Mouse (Mus musculus): Measurements from ENCODE around the gene Ccdc113. TPM values are rescaled to one million over a fixed set of nuclear protein-coding genes. Genes with fewer than 3 reads are reported as not detected.

The Ccdc113 gene
- total RNA-seq (2012; rRNA removed) (not detected in 2 replicates), polyA plus RNA-seq (2012; ENCODE audit: insufficient read depth in 1 of 2, insufficient read length in 2 of 2, low read depth in 1 of 2, low replicate concordance in 2 of 2, missing spikeins in 1 of 2) (not detected)

- H3K4me3 ChIP-seq (ENCODE audit: control insufficient read depth in 1 of 2, insufficient read depth in 1 of 2, low read depth in 2 of 2, low read length in 2 of 2), result no peak within 1 kb of the TSS
These were observed at the start of gene Ccdc113 for GRCm38 (mm10) chr8:95533584-95534387. TSS of gene Ccdc113 (plus strand) at chr8:95534085.

GRCm38 (mm10) chr8:95487800-95488697 lies 45.8 kb upstream of the Ccdc113 start:
- Histone ChIP-seq H3K4me3 (ENCODE audit: control insufficient read depth in 1 of 2, insufficient read depth in 1 of 2, low read depth in 2 of 2, low read length in 2 of 2) (peak overlapping the region; percentile 72 to 92), H3K4me1 (ENCODE audit: control insufficient read depth in 1 of 2, insufficient read depth in 2 of 2, low read length in 2 of 2) (peaks cover 3 to 10% of the 10 kb centered on the region in 2 experiments; a peak in 3 of 4 replicates), H3K9ac (ENCODE audit: control insufficient read depth, low read depth, low read length, poor library complexity, severe bottlenecking) (peak overlapping the region; percentile 96), H3K36me3 (ENCODE audit: control insufficient read depth in 1 of 2, insufficient read depth in 2 of 2, low read length in 2 of 2) (peaks cover 12 to 13% of the 10 kb centered on the region in 2 experiments), H3K27me3 (ENCODE audit: control insufficient read depth in 1 of 2, insufficient read depth in 2 of 2, low read length in 2 of 2) (no peaks in the 10 kb centered on the region), H3K9me3 (replicated peaks; ENCODE audit: insufficient read depth, low read length) (no peaks in the 10 kb centered on the region), H3K79me2 (ENCODE audit: control insufficient read depth, insufficient read depth, low read length, poor library complexity) (peaks cover 24% of the 10 kb centered on the region), H3K27ac (ENCODE audit: control insufficient read depth, low read depth, low read length) (no peak overlapping the region)
- DNase-seq (ENCODE audit: low read depth, low spot score), result peak; percentile 37
- TF ChIP-seq TCF12 (IDR thresholded peaks at IDR 0.05; ENCODE audit: low read depth, low read length), result no peak
- no peak for TF ChIP-seq MAFK (IDR thresholded peaks at IDR 0.05; ENCODE audit: borderline replicate concordance, low read depth, low read length)
- TF ChIP-seq ZC3H11A (IDR thresholded peaks at IDR 0.05; ENCODE audit: low read depth, low read length), result no peak
- no peak for TF ChIP-seq ZMIZ1 (IDR thresholded peaks at IDR 0.05; ENCODE audit: low read depth, low read length)
- 0 out of 2 replicates have a peak, but pooled peaks have one; percentile 27 for TF ChIP-seq MXI1 (IDR thresholded peaks at IDR 0.05; ENCODE audit: low read depth, low read length)
- TF ChIP-seq MYC (IDR thresholded peaks at IDR 0.05; ENCODE audit: low read depth, low read length), result 0 out of 2 replicates have a peak, but pooled peaks have one; percentile 19

More at GRCm38 (mm10) chr8:95533584-95534387, at the start of gene Ccdc113:
- Histone ChIP-seq H3K9me3 (replicated peaks; ENCODE audit: insufficient read depth, low read length) (no peaks in the 10 kb centered on the region), H3K36me3 (ENCODE audit: control insufficient read depth in 1 of 2, insufficient read depth in 2 of 2, low read length in 2 of 2) (no peaks in the 10 kb centered on the region), H3K27ac (ENCODE audit: control insufficient read depth, low read depth, low read length) (no peak within 1 kb of the TSS), H3K9ac (ENCODE audit: control insufficient read depth, low read depth, low read length, poor library complexity, severe bottlenecking) (no peak within 1 kb of the TSS), H3K27me3 (ENCODE audit: control insufficient read depth in 1 of 2, insufficient read depth in 2 of 2, low read length in 2 of 2) (no peaks in the 10 kb centered on the region; a peak in 1 of 4 replicates), H3K79me2 (ENCODE audit: control insufficient read depth, insufficient read depth, low read length, poor library complexity) (no peaks in the 10 kb centered on the region), H3K4me1 (ENCODE audit: control insufficient read depth in 1 of 2, insufficient read depth in 2 of 2, low read length in 2 of 2) (no peaks in the 10 kb centered on the region)
- no peak for DNase-seq (ENCODE audit: low read depth, low spot score)
- TF ChIP-seq MXI1 (IDR thresholded peaks at IDR 0.05; ENCODE audit: low read depth, low read length) (no peak), POLR2AphosphoS5 (IDR thresholded peaks at IDR 0.05; ENCODE audit: borderline replicate concordance, low read depth, low read length) (no peak), POLR2AphosphoS2 (IDR thresholded peaks at IDR 0.05; ENCODE audit: low read length) (no peak), NRF1 (IDR thresholded peaks at IDR 0.05; ENCODE audit: insufficient read depth, low read depth, low read length, poor library complexity, severe bottlenecking) (no peak), UBTF (IDR thresholded peaks at IDR 0.05; ENCODE audit: borderline replicate concordance, insufficient read depth, low read depth, low read length) (no peak), MAX (IDR thresholded peaks at IDR 0.05; ENCODE audit: low read length) (no peak), RAD21 (IDR thresholded peaks at IDR 0.05; ENCODE audit: low read depth, low read length) (no peak), POLR2A (IDR thresholded peaks at IDR 0.05; ENCODE audit: control insufficient read depth in 1 of 2, insufficient read depth in 1 of 2, low read depth in 1 of 2, low read length in 2 of 2, poor library complexity in 1 of 2) (no peak), EP300 (IDR thresholded peaks at IDR 0.05; ENCODE audit: low read depth in 1 of 2, low read length in 2 of 2) (no peak), ZC3H11A (IDR thresholded peaks at IDR 0.05; ENCODE audit: low read depth, low read length) (no peak)
